Comparison of ENCODE assay signal across 8 mouse cellular contexts in the genomic region with DNA sequence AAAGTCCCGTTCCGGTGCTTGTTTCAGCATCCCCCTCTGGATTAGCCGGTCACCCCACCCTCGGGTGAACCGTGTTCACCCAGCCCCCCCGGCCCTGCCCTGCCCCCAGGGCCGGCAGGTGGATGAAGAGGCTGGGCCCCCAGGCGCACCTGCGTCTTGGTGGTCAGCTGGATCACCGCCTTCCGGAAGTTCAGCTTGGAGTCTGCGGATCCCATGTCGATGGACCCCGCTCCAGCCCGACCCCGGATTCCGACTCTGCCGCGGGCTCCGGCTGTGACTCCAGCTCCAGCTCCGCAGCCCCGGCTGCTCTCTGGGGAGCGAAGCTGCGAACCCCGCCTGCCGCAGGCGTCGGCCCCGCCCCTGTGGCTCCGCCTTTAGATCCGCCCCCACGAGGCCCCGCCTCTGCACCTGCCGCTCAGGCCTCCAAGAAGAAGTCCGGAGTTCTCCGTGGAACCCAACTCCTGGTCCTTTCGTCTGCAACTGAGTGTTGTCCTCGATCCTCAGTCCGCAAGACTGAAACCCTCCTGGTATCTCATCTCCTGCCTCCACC. TPM values are rescaled to one million over a fixed set of nuclear protein-coding genes. Genes with fewer than 3 reads are reported as not detected.
DNase-seq lines count a peak whose midpoint lies in the region; ATAC-seq and TF ChIP-seq lines count a peak whose summit lies in the region.

A gene (minus strand): TSS at position 362 of the 550 bp plus-strand sequence.

- peak within 1 kb of the TSS; percentile 73 for H3K9ac ChIP-seq in heart, embryonic 16.5 days (ENCODE audit: low read length)
- H3K9ac ChIP-seq in liver, embryonic 14.5 days (replicated peaks), result no peak within 1 kb of the TSS
- peak within 1 kb of the TSS; percentile 65 for H3K9ac ChIP-seq in neural tube, embryonic 11.5 days (ENCODE audit: low read length)

- ATAC-seq in heart, embryonic 16.5 days (replicated peaks; ENCODE audit: extremely low read depth, insufficient read depth, low FRiP score), result peak; percentile 68
- 0 out of 2 replicates have a peak, but pooled peaks have one; percentile 43 for ATAC-seq in liver, embryonic 14.5 days (ENCODE audit: insufficient read depth)
- peak; percentile 87 for ATAC-seq in neural tube, embryonic 11.5 days (ENCODE audit: insufficient read depth, low FRiP score, low TSS enrichment)

- no peak for TF ChIP-seq EP300 in liver, embryonic 14.5 days (IDR thresholded peaks at IDR 0.05; ENCODE audit: low read depth)

- peak within 1 kb of the TSS; percentile 83 for H3K4me3 ChIP-seq in E14TG2a.4 (replicated peaks; ENCODE audit: low read length)
- peak within 1 kb of the TSS; percentile 75 for H3K4me3 ChIP-seq in forebrain, embryonic 10.5 days
- H3K4me3 ChIP-seq in heart, embryonic 16.5 days (ENCODE audit: low read length), result peak within 1 kb of the TSS; percentile 66
- peak within 1 kb of the TSS; percentile 11 to 43; a peak in 2 of 4 replicates for H3K4me3 ChIP-seq in liver, embryonic 14.5 days (ENCODE audit: insufficient read depth in 1 of 2, low read depth in 2 of 2, low read length in 2 of 2)
- H3K4me3 ChIP-seq in neural tube, embryonic 11.5 days (ENCODE audit: low read depth, low read length), result peak within 1 kb of the TSS; percentile 55

- TF ChIP-seq CTCF in E14TG2a.4 (conservative IDR thresholded peaks at IDR 0.05; ENCODE audit: low read length), result no peak
- TF ChIP-seq CTCF in liver, embryonic 14.5 days (IDR thresholded peaks at IDR 0.05; ENCODE audit: low read depth), result no peak

- WGBS in forebrain, embryonic 10.5 days, result under 1% methylated on average over 39 of the region's 39 CpGs
- WGBS in heart, embryonic 16.5 days, result under 1% methylated on average over 39 of the region's 39 CpGs
- WGBS in liver, embryonic 14.5 days (ENCODE audit: insufficient replicate concordance), result under 1% methylated on average over 39 of the region's 39 CpGs
- WGBS in neural tube, embryonic 11.5 days, result under 1% methylated on average over 37 of the region's 39 CpGs

- peak; percentile 47 for DNase-seq in c-Kit-positive CD71-negative TER-119-negative erythroid progenitor cells, embryonic 14.5 days (ENCODE audit: low read depth)
- DNase-seq in forebrain, embryonic 10.5 days (ENCODE audit: extremely low spot score, low spot score), result peak; percentile 79
- DNase-seq in kidney, postnatal 25 days, result peak; percentile 87 to 90
- DNase-seq in liver, embryonic 14.5 days (ENCODE audit: low read depth in 3 of 3, low spot score in 3 of 3), result peak; percentile 25 to 48 (median 36)
- peak; percentile 85 for DNase-seq in neural tube, embryonic 11.5 days (ENCODE audit: low spot score)
- peak; percentile 80 for DNase-seq in telencephalon, adult 2 months (ENCODE audit: low read depth, low spot score)

- no peaks in the 10 kb centered on the region for H3K36me3 ChIP-seq in E14TG2a.4 (ENCODE audit: insufficient read depth, low read length)
- H3K36me3 ChIP-seq in forebrain, embryonic 10.5 days (replicated peaks), result no peaks in the 10 kb centered on the region
- no peaks in the 10 kb centered on the region for H3K36me3 ChIP-seq in heart, embryonic 16.5 days (ENCODE audit: control insufficient read depth, insufficient read depth)
- no peaks in the 10 kb centered on the region for H3K36me3 ChIP-seq in liver, embryonic 14.5 days (replicated peaks; ENCODE audit: control insufficient read depth, insufficient read depth, low read depth)
- no peaks in the 10 kb centered on the region for H3K36me3 ChIP-seq in neural tube, embryonic 11.5 days (ENCODE audit: control insufficient read depth, insufficient read depth, low read length)

- peak within 1 kb of the TSS; percentile 94 for H3K4me2 ChIP-seq in heart, embryonic 16.5 days (ENCODE audit: low read depth, low read length)
- peak within 1 kb of the TSS; percentile 52 for H3K4me2 ChIP-seq in liver, embryonic 14.5 days (ENCODE audit: low read depth)
- peak within 1 kb of the TSS; percentile 88 for H3K4me2 ChIP-seq in neural tube, embryonic 11.5 days (ENCODE audit: low read depth)

- H3K27ac ChIP-seq in forebrain, embryonic 10.5 days, result peak within 1 kb of the TSS; percentile 82
- H3K27ac ChIP-seq in heart, embryonic 16.5 days (ENCODE audit: low read length), result 0 out of 2 replicates have a peak within 1 kb of the TSS, but pooled peaks have one; percentile 22
- H3K27ac ChIP-seq in liver, embryonic 14.5 days, result no peak within 1 kb of the TSS
- 0 out of 2 replicates have a peak within 1 kb of the TSS, but pooled peaks have one; percentile 42 for H3K27ac ChIP-seq in neural tube, embryonic 11.5 days (ENCODE audit: low read depth, low read length)

- peaks cover 79% of the 10 kb centered on the region for H3K27me3 ChIP-seq in E14TG2a.4 (ENCODE audit: insufficient read depth, low read length)
- H3K27me3 ChIP-seq in forebrain, embryonic 10.5 days (ENCODE audit: poor library complexity, severe bottlenecking), result peaks cover 79% of the 10 kb centered on the region
- peaks cover 29% of the 10 kb centered on the region for H3K27me3 ChIP-seq in heart, embryonic 16.5 days (ENCODE audit: control insufficient read depth, insufficient read depth, low read length)
- H3K27me3 ChIP-seq in liver, embryonic 14.5 days (ENCODE audit: control insufficient read depth, insufficient read depth, low read length), result peaks cover 29% of the 10 kb centered on the region
- peaks cover 19% of the 10 kb centered on the region for H3K27me3 ChIP-seq in neural tube, embryonic 11.5 days (ENCODE audit: control insufficient read depth, insufficient read depth, low read length)

- no peaks in the 10 kb centered on the region for H3K9me3 ChIP-seq in E14TG2a.4 (ENCODE audit: low read length)
- no peaks in the 10 kb centered on the region for H3K9me3 ChIP-seq in forebrain, embryonic 10.5 days
- H3K9me3 ChIP-seq in heart, embryonic 16.5 days (replicated peaks; ENCODE audit: control insufficient read depth, low read length), result no peaks in the 10 kb centered on the region
- H3K9me3 ChIP-seq in liver, embryonic 14.5 days (ENCODE audit: control insufficient read depth, low read length), result no peaks in the 10 kb centered on the region
- H3K9me3 ChIP-seq in neural tube, embryonic 11.5 days (ENCODE audit: control insufficient read depth, low read length), result no peaks in the 10 kb centered on the region

- peaks cover 17% of the 10 kb centered on the region for H3K4me1 ChIP-seq in E14TG2a.4 (replicated peaks; ENCODE audit: low read depth, low read length)
- H3K4me1 ChIP-seq in forebrain, embryonic 10.5 days, result peaks cover 28% of the 10 kb centered on the region
- H3K4me1 ChIP-seq in heart, embryonic 16.5 days (ENCODE audit: control insufficient read depth, insufficient read depth, low read length), result peaks cover 5% of the 10 kb centered on the region
- H3K4me1 ChIP-seq in liver, embryonic 14.5 days (replicated peaks; ENCODE audit: control insufficient read depth in 2 of 2, insufficient read depth in 2 of 2, low read length in 1 of 2), result peaks cover 0 to 2% of the 10 kb centered on the region in 2 experiments; a peak in 1 of 4 replicates
- H3K4me1 ChIP-seq in neural tube, embryonic 11.5 days (ENCODE audit: control insufficient read depth, insufficient read depth, low read length), result peaks cover 7% of the 10 kb centered on the region; the same call in 1 of the 2 replicates

RNA-seq across cellular contexts. Expression of the gene that starts here (rescaled TPM):
- 16.2 and 18.2 TPM in 2 replicates for polyA plus RNA-seq in forebrain, embryonic 10.5 days (2016; fragmentation: Nextera tagmentation; extraction: Ambion mirVana)
- 8.5 and 9.2 TPM in 2 replicates for polyA plus RNA-seq in heart, embryonic 16.5 days (2015; fragmentation: Nextera tagmentation; extraction: Ambion mirVana)
- 0.54 and 0.59 TPM in 2 replicates for polyA plus RNA-seq in liver, embryonic 14.5 days (2012; rRNA removed)
- polyA plus RNA-seq in liver, embryonic 14.5 days (2014; fragmentation: Nextera tagmentation; extraction: Ambion mirVana), result 0.50 and 0.86 TPM in 2 replicates
- polyA plus RNA-seq in neural tube, embryonic 11.5 days (2014; fragmentation: Nextera tagmentation; extraction: Ambion mirVana), result 13.1 and 16.1 TPM in 2 replicates

Comparison
In these comparisons a context has a peak if more than half of its experiments do, and no peak if none do; other contexts are left out.
1. Peak in DNase-seq, ATAC-seq, H3K4me3 ChIP-seq and H3K4me2 ChIP-seq in liver, embryonic 14.5 days; RNA of the gene not detected or under 1 TPM.
2. H3K4me3 ChIP-seq: peak in every context shown above with its lines; median percentile 83 in E14TG2a.4; 75 in forebrain, embryonic 10.5 days; 66 in heart, embryonic 16.5 days; 55 in neural tube, embryonic 11.5 days; 27 in liver, embryonic 14.5 days.
3. DNase-seq: peak in every context shown above with its lines; median percentile 88 in kidney, postnatal 25 days; 85 in neural tube, embryonic 11.5 days; 80 in telencephalon, adult 2 months; 79 in forebrain, embryonic 10.5 days; 47 in c-Kit-positive CD71-negative TER-119-negative erythroid progenitor cells, embryonic 14.5 days; 36 in liver, embryonic 14.5 days.